Mouse (Mus musculus) stomach, postnatal 0 days (tissue): ENCODE data around the gene Pi4k2a. TPM values are rescaled to one million over a fixed set of nuclear protein-coding genes. Genes with fewer than 3 reads are reported as not detected.
A peak's percentile ranks its signal among the peaks of the same experiment; 100 is the strongest.

Source experiments
- ATAC-seq: fragments of 200-750 bp; cut with Nextera tagmentation; 2 replicates; pipeline ENCODE4 v1.8.0; 2017; ENCODE audit not compliant: low FRiP score, low TSS enrichment
- DNase-seq: peaks from one replicate; pipeline ENCODE4 v3.0.0-alpha.2; 2016; ENCODE audit warnings: low spot score
- H3K27ac ChIP-seq: fragments of 300-500 bp; sonication (generic); replicated peaks from 2 replicates; pipeline ENCODE4 v1.5.1; 2014; ENCODE audit warnings: mild to moderate bottlenecking, control low read depth
- H3K27me3 ChIP-seq: fragments of 300-500 bp; sonication (generic); 2 replicates; pipeline ENCODE4 v1.6.1; 2014; ENCODE audit warnings: low read length; ENCODE audit not compliant: control insufficient read depth, insufficient read depth
- H3K36me3 ChIP-seq: fragments of 300-500 bp; sonication (generic); 2 replicates; pipeline ENCODE4 v1.6.1; 2014; ENCODE audit warnings: low read length, mixed read lengths; ENCODE audit not compliant: control insufficient read depth, insufficient read depth
- H3K4me1 ChIP-seq: fragments of 300-500 bp; sonication (generic); replicated peaks from 2 replicates; pipeline ENCODE4 v1.6.1; 2014; ENCODE audit warnings: antibody characterized with exemption; ENCODE audit not compliant: control insufficient read depth, insufficient read depth
- H3K4me2 ChIP-seq: fragments of 300-500 bp; sonication (generic); replicated peaks from 2 replicates; pipeline ENCODE4 v1.6.1; 2014; ENCODE audit warnings: low read depth, mild to moderate bottlenecking, control low read depth, moderate library complexity
- H3K4me3 ChIP-seq: fragments of 300-500 bp; sonication (generic); 2 replicates; pipeline ENCODE4 v1.5.1; 2014; ENCODE audit warnings: low read depth, low read length, control low read depth
- H3K9ac ChIP-seq: fragments of 300-500 bp; sonication (generic); 2 replicates; pipeline ENCODE4 v1.6.1; 2014; ENCODE audit warnings: mild to moderate bottlenecking, low read length, control low read depth, mixed read lengths
- H3K9me3 ChIP-seq: fragments of 300-500 bp; sonication (generic); 2 replicates; pipeline ENCODE4 v1.6.1; 2016; ENCODE audit warnings: low read length; ENCODE audit not compliant: control insufficient read depth
- CTCF ChIP-seq: IDR thresholded peaks from 2 replicates; pipeline ENCODE4 v1.5.1; 2016; ENCODE audit warnings: antibody characterized with exemption, low read depth, mild to moderate bottlenecking, moderate library complexity
- EP300 ChIP-seq: optimal IDR thresholded peaks from 2 replicates; pipeline ENCODE3; 2016; ENCODE audit warnings: antibody characterized with exemption
- WGBS: fragments of 180-500 bp; shearing (Covaris S2); extraction: QIAGEN DNeasy Blood & Tissue Kit; methylation state at CpG from one replicate; pipeline ENCODE4 v1.1.7; 2014; 5-methylcytosine and 5-hydroxymethylcytosine counted together
- polyA plus RNA-seq: library from polyadenylated mRNA; unstranded; fragments of >200 nt; fragmentation: Nextera tagmentation; extraction: Ambion mirVana; gene quantifications from 2 replicates; pipeline ENCODE4 v1.2.1, GENCODE M21; 2015

Gene Pi4k2a
- polyA plus RNA-seq, 1 experiment from 2014 or later = 21.6 TPM

- Histone ChIP-seq H3K4me1 (no peaks in the 10 kb centered on the region), H3K9me3 (no peaks in the 10 kb centered on the region), H3K36me3 (no peaks in the 10 kb centered on the region), H3K9ac (peak overlapping the region; percentile 13; the same call in 1 of the 2 replicates), H3K27me3 (no peaks in the 10 kb centered on the region), H3K4me3 (no peak overlapping the region), H3K4me2 (no peak overlapping the region), H3K27ac (no peak overlapping the region)
- no peak for TF ChIP-seq EP300
- 74% methylated on average over 11 of the region's 11 CpGs for WGBS
- no peak for ATAC-seq
- DNase-seq = no peak
Measured at GRCm38 (mm10) chr19:42068441-42069240, 21.6 kb upstream of the Pi4k2a start.

GRCm38 (mm10) chr19:42069241-42069525 lies 21.1 kb upstream of the Pi4k2a start:
- WGBS = 39% methylated on average over 6 of the region's 6 CpGs
- Histone ChIP-seq H3K4me1 (no peaks in the 10 kb centered on the region), H3K9ac (no peak overlapping the region), H3K27me3 (no peaks in the 10 kb centered on the region), H3K4me2 (no peak overlapping the region), H3K4me3 (no peak overlapping the region), H3K36me3 (no peaks in the 10 kb centered on the region), H3K27ac (no peak overlapping the region), H3K9me3 (no peaks in the 10 kb centered on the region)
- no peak for DNase-seq
- ATAC-seq = no peak
- peak; percentile 78 for TF ChIP-seq CTCF
- TF ChIP-seq EP300 = no peak

DNA sequence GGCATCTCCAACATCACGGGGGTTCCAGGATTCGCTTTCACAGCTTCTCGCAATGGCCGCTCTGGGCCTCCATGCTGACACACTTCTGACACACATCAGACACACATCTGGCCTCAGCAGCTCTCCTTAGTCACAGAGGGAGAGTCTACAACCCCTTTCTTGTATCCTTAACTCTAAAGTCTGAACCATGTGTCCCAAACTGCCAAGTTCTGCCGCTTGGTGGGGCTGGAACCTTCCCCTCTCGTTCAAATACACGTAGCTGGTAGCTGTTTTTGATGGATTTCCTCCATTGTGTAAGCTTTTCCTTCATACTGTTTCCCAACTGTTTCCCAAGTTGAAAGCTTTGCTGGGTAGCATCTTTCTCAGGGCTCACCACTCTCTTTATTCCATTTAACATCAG lies 19.0 kb upstream of the Pi4k2a start:
- Histone ChIP-seq H3K4me2 (no peak overlapping the region), H3K27ac (no peak overlapping the region), H3K9ac (no peak overlapping the region), H3K4me3 (no peak overlapping the region), H3K27me3 (no peaks in the 10 kb centered on the region), H3K36me3 (no peaks in the 10 kb centered on the region), H3K4me1 (no peaks in the 10 kb centered on the region), H3K9me3 (no peaks in the 10 kb centered on the region)
- no peak for ATAC-seq
- WGBS = 72% methylated on average over 7 of the region's 7 CpGs
- no peak for DNase-seq
- TF ChIP-seq CTCF = peak; percentile 61
- TF ChIP-seq EP300 = no peak

DNA sequence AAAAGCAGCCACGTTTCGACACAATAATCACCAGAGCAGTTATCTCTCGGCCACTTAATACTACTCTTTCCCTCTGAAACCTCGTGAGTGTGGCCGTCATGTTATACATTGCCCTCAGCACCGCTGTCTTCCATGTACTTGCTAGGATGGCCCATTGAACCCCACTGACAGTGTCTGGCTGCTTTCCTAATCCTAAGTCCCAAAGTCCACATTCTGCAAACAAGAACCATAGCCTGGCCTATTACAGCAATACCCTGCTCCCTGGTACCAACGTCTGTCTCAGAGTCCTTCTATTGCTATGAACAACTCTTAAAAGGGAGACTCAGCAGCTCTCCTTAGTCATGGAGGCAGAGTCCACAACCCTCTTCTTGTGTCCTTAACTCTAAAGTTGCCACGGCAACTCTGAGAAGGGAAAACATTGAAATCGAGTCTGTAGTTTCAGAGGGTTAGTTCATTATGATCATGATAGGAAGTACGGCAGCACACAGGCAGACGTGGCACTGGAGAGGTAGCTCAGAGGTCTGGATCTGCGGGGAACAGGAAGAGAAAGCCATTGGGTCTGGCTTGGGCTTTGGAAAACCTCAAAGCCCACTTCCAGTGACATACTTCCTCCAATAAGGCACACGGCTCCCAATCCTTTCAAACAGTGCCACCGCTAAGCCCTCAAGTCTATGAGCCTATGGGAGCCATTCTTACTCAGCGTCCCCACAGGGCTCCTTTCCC lies 18.2 kb upstream of the Pi4k2a start:
- no peak overlapping the region for H3K27ac ChIP-seq
- H3K4me1 ChIP-seq = no peaks in the 10 kb centered on the region
- no peak overlapping the region for H3K4me3 ChIP-seq
- no peaks in the 10 kb centered on the region for H3K36me3 ChIP-seq
- TF ChIP-seq CTCF = no peak
- no peak for DNase-seq
- ATAC-seq = 0 out of 2 replicates have a peak, but pooled peaks have one; percentile 36
- H3K27me3 ChIP-seq = no peaks in the 10 kb centered on the region
- no peak overlapping the region for H3K9ac ChIP-seq
- no peak overlapping the region for H3K4me2 ChIP-seq
- no peaks in the 10 kb centered on the region for H3K9me3 ChIP-seq
- WGBS = 76% methylated on average over 15 of the region's 15 CpGs

GRCm38 (mm10) chr19:42072802-42073201 lies 17.5 kb upstream of the Pi4k2a start:
- Histone ChIP-seq H3K36me3 (no peaks in the 10 kb centered on the region), H3K4me1 (no peaks in the 10 kb centered on the region), H3K9me3 (no peaks in the 10 kb centered on the region), H3K27ac (no peak overlapping the region), H3K4me3 (no peak overlapping the region), H3K27me3 (no peaks in the 10 kb centered on the region), H3K9ac (no peak overlapping the region), H3K4me2 (no peak overlapping the region)
- TF ChIP-seq CTCF = peak; percentile 55
- TF ChIP-seq EP300 = no peak
- DNase-seq = no peak
- WGBS = 72% methylated on average over 7 of the region's 7 CpGs
- ATAC-seq = no peak

DNA sequence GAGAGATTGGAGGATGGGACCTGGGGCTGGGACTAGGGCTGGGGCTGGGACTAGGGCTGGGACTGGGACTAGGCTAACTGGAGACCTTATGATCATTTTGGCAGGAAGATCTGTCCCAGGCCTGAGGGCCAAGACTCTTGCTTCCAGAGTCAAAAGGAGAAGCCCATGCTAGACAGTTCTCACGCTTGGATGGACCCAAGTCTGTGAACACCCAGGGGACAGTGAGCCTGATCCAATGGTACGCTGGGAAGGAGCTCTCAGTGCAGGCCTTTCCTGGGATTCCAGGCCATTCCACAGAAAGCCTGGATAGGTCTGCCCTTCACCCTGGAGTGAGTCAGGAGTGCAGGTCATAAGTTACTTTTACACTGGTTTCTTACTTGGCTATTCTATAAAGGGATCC lies 15.2 kb upstream of the Pi4k2a start:
- Histone ChIP-seq H3K9ac (no peak overlapping the region), H3K27me3 (no peaks in the 10 kb centered on the region), H3K9me3 (no peaks in the 10 kb centered on the region), H3K4me3 (no peak overlapping the region), H3K4me2 (no peak overlapping the region), H3K27ac (no peak overlapping the region), H3K4me1 (no peaks in the 10 kb centered on the region), H3K36me3 (no peaks in the 10 kb centered on the region)
- ATAC-seq (no peak), DNase-seq (no peak)
- TF ChIP-seq EP300 = no peak
- TF ChIP-seq CTCF = no peak
- WGBS = 84% methylated on average over 2 of the region's 2 CpGs
